Mouse (Mus musculus) liver, postnatal 0 days (tissue): ENCODE data around the gene Adck2. TPM values are rescaled to one million over a fixed set of nuclear protein-coding genes. Genes with fewer than 3 reads are reported as not detected.

Experiments
- ATAC-seq: fragments of 200-750 bp; cut with Nextera tagmentation; 2 replicates; pipeline ENCODE4 v1.8.0; 2017; ENCODE audit warnings: mild to moderate bottlenecking, moderate library complexity
- DNase-seq: peaks from one replicate; pipeline ENCODE4 v3.0.0-alpha.2; 2016
- H3K27ac ChIP-seq: fragments of 300-500 bp; sonication (generic); 2 replicates; pipeline ENCODE4 v1.5.1; 2014; ENCODE audit warnings: antibody characterized with exemption, moderate library complexity, mild to moderate bottlenecking, low read depth
- H3K27me3 ChIP-seq: fragments of 300-500 bp; sonication (generic); 2 replicates; pipeline ENCODE4 v1.6.1; 2014; ENCODE audit warnings: low read length, control low read depth, mixed read lengths; ENCODE audit not compliant: insufficient read depth
- H3K36me3 ChIP-seq: fragments of 300-500 bp; sonication (generic); replicated peaks from 2 replicates; pipeline ENCODE4 v1.6.1; 2014; ENCODE audit warnings: mild to moderate bottlenecking, control low read depth, low read length, moderate library complexity, mixed read lengths; ENCODE audit not compliant: insufficient read depth
- H3K4me1 ChIP-seq: fragments of 300-500 bp; sonication (generic); 2 replicates; pipeline ENCODE4 v1.6.1; 2014; ENCODE audit warnings: antibody characterized with exemption, mild to moderate bottlenecking, control low read depth; ENCODE audit not compliant: insufficient read depth
- H3K4me2 ChIP-seq: fragments of 300-500 bp; sonication (generic); 2 replicates; pipeline ENCODE4 v1.6.1; 2014; ENCODE audit warnings: low read depth, mild to moderate bottlenecking, low read length, moderate library complexity, mixed read lengths
- H3K4me3 ChIP-seq: fragments of 300-500 bp; sonication (generic); 2 replicates; pipeline ENCODE4 v1.5.1; 2014; ENCODE audit warnings: low read depth, low read length
- H3K9ac ChIP-seq: fragments of 300-500 bp; sonication (generic); replicated peaks from 2 replicates; pipeline ENCODE4 v1.6.1; 2014; ENCODE audit warnings: mild to moderate bottlenecking, moderate library complexity
- H3K9me3 ChIP-seq: fragments of 300-500 bp; sonication (generic); 2 replicates; pipeline ENCODE4 v1.6.1; 2016; ENCODE audit warnings: mild to moderate bottlenecking, control low read depth, low read length, mixed read lengths
- CTCF ChIP-seq: sonication (generic); IDR thresholded peaks from 2 replicates; pipeline ENCODE4 v1.5.1; 2016; ENCODE audit warnings: antibody characterized with exemption, low read depth
- EP300 ChIP-seq: IDR thresholded peaks from 2 replicates; pipeline ENCODE4 v1.6.1; 2016; ENCODE audit warnings: antibody characterized with exemption, low read depth, mild to moderate bottlenecking
- WGBS: fragments of 180-500 bp; shearing (Covaris S2); extraction: QIAGEN DNeasy Blood & Tissue Kit; methylation state at CpG from one replicate; pipeline ENCODE4 v1.1.7; 2014; ENCODE audit not compliant: insufficient replicate concordance; 5-methylcytosine and 5-hydroxymethylcytosine counted together
- polyA plus RNA-seq: library from polyadenylated mRNA; unstranded; fragments of >200 nt; fragmentation: Nextera tagmentation; extraction: Ambion mirVana; gene quantifications from 2 replicates; pipeline ENCODE4 v1.2.1, GENCODE M21; 2015

Gene Adck2
- polyA plus RNA-seq: 15.8 and 17.1 TPM in 2 replicates

DNA sequence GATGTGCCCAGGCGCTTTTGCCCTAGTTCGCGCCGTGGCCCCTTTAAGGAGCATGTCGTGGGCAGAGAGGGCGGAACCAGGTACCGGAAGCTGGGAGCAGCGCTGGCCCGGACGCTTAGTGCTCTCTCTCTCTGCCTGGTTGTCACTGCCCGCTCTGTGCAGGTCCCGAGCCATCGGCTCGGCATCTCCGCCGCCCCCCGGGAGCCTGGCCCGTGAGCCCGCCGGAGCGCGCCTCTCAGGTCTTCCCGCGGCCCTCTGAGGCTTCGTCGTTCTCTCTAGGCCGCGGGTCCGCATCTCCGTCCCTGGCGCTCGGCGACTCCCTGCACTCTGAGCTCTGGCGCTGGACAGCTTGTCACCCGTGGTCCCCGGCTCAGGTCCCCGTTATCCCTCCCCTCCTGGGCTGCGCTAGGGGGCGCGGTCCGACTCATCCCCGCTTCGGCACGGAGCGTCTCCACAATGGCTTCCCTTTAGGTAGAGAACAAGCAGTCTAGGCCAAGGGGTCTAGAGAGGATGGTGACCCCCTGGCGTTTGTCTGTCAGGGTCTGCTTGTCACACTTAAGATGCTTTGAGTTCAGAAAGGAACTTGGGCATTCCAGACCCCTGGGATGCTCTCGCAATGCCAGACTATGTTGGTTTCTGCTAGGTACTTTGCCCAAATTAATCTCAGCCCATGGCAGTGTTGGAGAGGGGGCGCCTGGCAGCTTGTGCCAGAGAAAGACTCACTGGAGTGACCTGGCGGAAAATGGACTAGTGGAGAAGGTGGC is at the start of gene Adck2:
TSS of gene Adck2 (plus strand) at position 83 of the 764 bp plus-strand sequence.
- Histone ChIP-seq H3K9me3 (no peaks in the 10 kb centered on the region), H3K27me3 (no peaks in the 10 kb centered on the region), H3K36me3 (peaks cover 7% of the 10 kb centered on the region; the same call in 1 of the 2 replicates), H3K4me2 (peak within 1 kb of the TSS; percentile 98), H3K9ac (peak within 1 kb of the TSS; percentile 80), H3K4me3 (peak within 1 kb of the TSS; percentile 81), H3K4me1 (peaks cover 16% of the 10 kb centered on the region), H3K27ac (peak within 1 kb of the TSS; percentile 93)
- DNase-seq (peak; percentile 86), ATAC-seq (peak; percentile 95)
- WGBS: 1% methylated on average over 46 of the region's 49 CpGs
- TF ChIP-seq EP300 (no peak), CTCF (peak; percentile 65)

GRCm38 (mm10) chr6:39526797-39527196 is 46.9 kb upstream of the Adck2 start:
- DNase-seq: no peak
- no peaks in the 10 kb centered on the region for H3K36me3 ChIP-seq
- WGBS: 39% methylated on average over 8 of the region's 10 CpGs
- no peak for ATAC-seq
- H3K27ac ChIP-seq: 0 out of 2 replicates have a peak overlapping the region, but pooled peaks have one; percentile 16
- H3K9ac ChIP-seq: no peak overlapping the region
- no peaks in the 10 kb centered on the region for H3K27me3 ChIP-seq
- peaks cover 12% of the 10 kb centered on the region for H3K4me1 ChIP-seq
- no peaks in the 10 kb centered on the region for H3K9me3 ChIP-seq
- H3K4me2 ChIP-seq: no peak overlapping the region
- TF ChIP-seq EP300: no peak
- TF ChIP-seq CTCF: no peak
- no peak overlapping the region for H3K4me3 ChIP-seq

- WGBS: 68% methylated on average over 7 of the region's 7 CpGs
- Histone ChIP-seq H3K4me1 (peaks cover 12% of the 10 kb centered on the region), H3K27me3 (no peaks in the 10 kb centered on the region), H3K4me3 (no peak overlapping the region), H3K27ac (0 out of 2 replicates have a peak overlapping the region, but pooled peaks have one; percentile 16), H3K9ac (no peak overlapping the region), H3K9me3 (no peaks in the 10 kb centered on the region), H3K36me3 (no peaks in the 10 kb centered on the region), H3K4me2 (no peak overlapping the region)
- no peak for TF ChIP-seq EP300
- no peak for TF ChIP-seq CTCF
- ATAC-seq (0 out of 2 replicates have a peak, but pooled peaks have one; percentile 35), DNase-seq (no peak)
Observed at GRCm38 (mm10) chr6:39527337-39527784, 46.3 kb upstream of the Adck2 start.

DNA sequence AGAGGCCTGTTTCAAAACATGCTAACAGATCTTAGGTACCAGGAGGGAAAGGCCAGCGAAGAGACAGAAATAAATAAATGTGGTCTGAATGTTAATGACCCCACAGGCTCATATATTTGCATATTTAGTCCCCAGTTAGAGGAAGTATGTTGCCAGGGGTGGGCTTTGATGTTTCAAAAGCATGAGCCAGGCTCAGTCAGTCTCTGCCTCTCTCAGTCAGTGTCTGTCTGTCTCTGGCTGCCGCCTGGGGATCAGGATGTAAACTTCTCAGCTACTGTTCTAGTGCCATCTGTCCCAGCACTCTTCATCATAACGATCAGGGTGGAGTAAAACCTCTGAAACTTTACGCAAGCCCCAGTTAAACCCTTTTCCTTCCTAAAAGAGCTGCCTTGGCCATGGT is 45.9 kb upstream of the Adck2 start:
- Histone ChIP-seq H3K36me3 (no peaks in the 10 kb centered on the region), H3K4me1 (peaks cover 12% of the 10 kb centered on the region), H3K27me3 (no peaks in the 10 kb centered on the region), H3K4me3 (no peak overlapping the region), H3K9me3 (no peaks in the 10 kb centered on the region), H3K9ac (no peak overlapping the region), H3K27ac (no peak overlapping the region), H3K4me2 (no peak overlapping the region)
- 53% methylated on average over 4 of the region's 4 CpGs for WGBS
- ATAC-seq (no peak), DNase-seq (no peak)
- TF ChIP-seq EP300 (no peak), CTCF (no peak)

- H3K27ac ChIP-seq: no peak overlapping the region
- no peak overlapping the region for H3K4me3 ChIP-seq
- no peak for DNase-seq
- H3K36me3 ChIP-seq: no peaks in the 10 kb centered on the region
- H3K4me2 ChIP-seq: no peak overlapping the region
- no peak; the same call in 1 of the 2 replicates for ATAC-seq
- TF ChIP-seq EP300 (no peak), CTCF (no peak)
- H3K9ac ChIP-seq: no peak overlapping the region
- 45% methylated on average over 12 of the region's 12 CpGs for WGBS
- no peaks in the 10 kb centered on the region for H3K9me3 ChIP-seq
- H3K4me1 ChIP-seq: peaks cover 12% of the 10 kb centered on the region
- H3K27me3 ChIP-seq: no peaks in the 10 kb centered on the region
Observed at GRCm38 (mm10) chr6:39528671-39529535, 44.8 kb upstream of the Adck2 start.

DNA sequence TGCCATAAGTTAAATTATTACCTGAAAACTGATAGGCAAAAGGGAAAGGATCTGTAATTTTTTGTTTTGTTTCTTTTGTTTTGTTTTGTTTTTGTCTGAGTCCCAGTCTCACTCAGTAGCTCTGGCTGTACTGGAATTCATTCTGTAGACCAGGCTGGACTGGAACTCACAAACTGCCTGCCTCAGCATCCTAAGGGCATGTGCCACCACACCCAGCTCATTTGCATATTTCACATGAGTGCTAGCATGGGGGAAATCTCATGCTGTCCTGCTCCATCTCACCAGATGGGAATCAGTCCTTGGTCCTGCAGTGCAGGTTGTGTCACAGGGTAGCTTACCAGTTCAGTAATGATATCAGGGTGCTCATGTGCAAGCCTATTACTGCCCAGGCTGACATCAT is 38.7 kb upstream of the Adck2 start:
- Histone ChIP-seq H3K27me3 (no peaks in the 10 kb centered on the region), H3K36me3 (no peaks in the 10 kb centered on the region), H3K4me1 (peaks cover 11% of the 10 kb centered on the region; the same call in 1 of the 2 replicates), H3K4me2 (no peak overlapping the region), H3K9ac (no peak overlapping the region), H3K9me3 (no peaks in the 10 kb centered on the region), H3K4me3 (no peak overlapping the region), H3K27ac (no peak overlapping the region)
- ATAC-seq: no peak
- TF ChIP-seq CTCF: no peak
- TF ChIP-seq EP300: no peak
- no peak for DNase-seq
